Comparison of ENCODE assay signal across 12 mouse cellular contexts in genomic region chr4:40919785-40920184, GRCm38 (mm10). TPM values are rescaled to one million over a fixed set of nuclear protein-coding genes. Genes with fewer than 3 reads are reported as not detected.
A peak's percentile ranks its signal among the peaks of the same experiment; 100 is the strongest.
DNase-seq lines count a peak whose midpoint lies in the region; ATAC-seq and TF ChIP-seq lines count a peak whose summit lies in the region.
"Had no signal": no experiment of that assay in that cellular context is flagged by ENCODE, and none has a peak within 500 bp of the region (broad histone marks: within the 10 kb centered on the region; RNA-seq: fewer than 3 reads in every experiment).

Gene Spink4, plus strand, starts transcription at chr4:40920052.

- no peak within 1 kb of the TSS for H3K9ac ChIP-seq in MEL (ENCODE audit: control insufficient read depth, low read depth, low read length, poor library complexity, severe bottlenecking)
- H3K9ac ChIP-seq in liver, embryonic 14.5 days (replicated peaks) = no peak within 1 kb of the TSS
- H3K9ac ChIP-seq: forebrain, embryonic 15.5 days had no signal

- no peak within 1 kb of the TSS for H3K4me3 ChIP-seq in G1E (ENCODE audit: low read depth, low read length)
- H3K4me3 ChIP-seq in MEL (ENCODE audit: control insufficient read depth in 1 of 2, insufficient read depth in 1 of 2, low read depth in 2 of 2, low read length in 2 of 2) = no peak within 1 kb of the TSS
- H3K4me3 ChIP-seq in liver, embryonic 14.5 days (ENCODE audit: insufficient read depth in 1 of 2, low read depth in 2 of 2, low read length in 2 of 2) = no peak within 1 kb of the TSS
- H3K4me3 ChIP-seq: forebrain, embryonic 15.5 days had no signal

- H3K27me3 ChIP-seq in G1E (ENCODE audit: insufficient read depth, low read length) (peaks cover 35% of the 10 kb centered on the region), MEL (ENCODE audit: control insufficient read depth in 1 of 2, insufficient read depth in 2 of 2, low read length in 2 of 2) (no peaks in the 10 kb centered on the region)
- H3K27me3 ChIP-seq in liver, embryonic 14.5 days (ENCODE audit: control insufficient read depth, insufficient read depth, low read length) = no peaks in the 10 kb centered on the region
- H3K27me3 ChIP-seq: forebrain, embryonic 15.5 days had no signal

- TF ChIP-seq EP300 in MEL (IDR thresholded peaks at IDR 0.05; ENCODE audit: low read depth in 1 of 2, low read length in 2 of 2) = peak; percentile 68 to 77
- TF ChIP-seq EP300 in liver, embryonic 14.5 days (IDR thresholded peaks at IDR 0.05; ENCODE audit: low read depth) = peak; percentile 48; the same call in 1 of the 2 replicates

- H3K79me2 ChIP-seq in MEL (ENCODE audit: control insufficient read depth, insufficient read depth, low read length, poor library complexity) = no peaks in the 10 kb centered on the region

- 5% methylated on average over 3 of the region's 3 CpGs for WGBS in liver, embryonic 14.5 days (ENCODE audit: insufficient replicate concordance)

- TF ChIP-seq POLR2A in MEL (IDR thresholded peaks at IDR 0.05; ENCODE audit: control insufficient read depth in 1 of 2, insufficient read depth in 1 of 2, low read depth in 1 of 2, low read length in 2 of 2, poor library complexity in 1 of 2) = no peak

- TF ChIP-seq RAD21 in MEL (IDR thresholded peaks at IDR 0.05; ENCODE audit: low read depth, low read length) = no peak

- ATAC-seq in G1E (ENCODE audit: extremely low read depth, insufficient number of reproducible peaks, low FRiP score, poor library complexity, severe bottlenecking) = no peak
- peak; percentile 69 for ATAC-seq in liver, embryonic 14.5 days (ENCODE audit: insufficient read depth)
- ATAC-seq: forebrain, embryonic 15.5 days had no signal

- H3K36me3 ChIP-seq in G1E (replicated peaks) (no peaks in the 10 kb centered on the region), MEL (ENCODE audit: control insufficient read depth in 1 of 2, insufficient read depth in 2 of 2, low read length in 2 of 2) (peaks cover 0 to 2% of the 10 kb centered on the region in 2 experiments; a peak in 2 of 4 replicates)
- H3K36me3 ChIP-seq in liver, embryonic 14.5 days (replicated peaks; ENCODE audit: control insufficient read depth, insufficient read depth, low read depth) = no peaks in the 10 kb centered on the region
- H3K36me3 ChIP-seq: forebrain, embryonic 15.5 days had no signal

- peaks cover 3% of the 10 kb centered on the region; the same call in 1 of the 2 replicates for H3K9me3 ChIP-seq in G1E (replicated peaks)
- no peaks in the 10 kb centered on the region for H3K9me3 ChIP-seq in MEL (replicated peaks; ENCODE audit: insufficient read depth, low read length)
- H3K9me3 ChIP-seq in liver, embryonic 14.5 days (ENCODE audit: control insufficient read depth, low read length) = no peaks in the 10 kb centered on the region
- H3K9me3 ChIP-seq: forebrain, embryonic 15.5 days had no signal

- peak; percentile 14 for DNase-seq in G1E (ENCODE audit: low spot score)
- peak; percentile 71 for DNase-seq in MEL (ENCODE audit: low read depth, low spot score)
- peak; percentile 16 to 18 for DNase-seq in heart, postnatal 36 days
- DNase-seq in liver, embryonic 14.5 days (ENCODE audit: low read depth in 3 of 3, low spot score in 3 of 3) = no peak
- DNase-seq in c-Kit-positive CD71-positive TER-119-positive erythroid progenitor cells, embryonic 14.5 days (ENCODE audit: low spot score) = no peak
- DNase-seq in cerebellum, adult 8-10 months = no peak
- no peak for DNase-seq in right cerebral cortex, adult 18-20 months
- DNase-seq in Muller cell, postnatal 12 days (ENCODE audit: inconsistent ontology term) = no peak
- DNase-seq: cerebellum, adult 9-10 months had no signal

- TF ChIP-seq CTCF in G1E (IDR thresholded peaks at IDR 0.05; ENCODE audit: low read depth, low read length) (no peak), MEL (IDR thresholded peaks at IDR 0.05 in 2 of 3, conservative IDR thresholded peaks at IDR 0.05 in 1 of 3; ENCODE audit: control insufficient read depth in 1 of 3, insufficient read depth in 1 of 3, low read depth in 2 of 3, low read length in 3 of 3, poor library complexity in 1 of 3, severe bottlenecking in 1 of 3) (no peak)
- TF ChIP-seq CTCF in liver, embryonic 14.5 days (IDR thresholded peaks at IDR 0.05; ENCODE audit: low read depth) = no peak

- H3K27ac ChIP-seq in MEL (ENCODE audit: control insufficient read depth, low read depth, low read length) = no peak within 1 kb of the TSS
- no peak within 1 kb of the TSS for H3K27ac ChIP-seq in liver, embryonic 14.5 days
- H3K27ac ChIP-seq: forebrain, embryonic 15.5 days; macrophage had no signal

- intact Hi-C loops in heart, postnatal 36 days (cut with DNase I) = no loop called here

- no peak within 1 kb of the TSS for H3K4me2 ChIP-seq in liver, embryonic 14.5 days (ENCODE audit: low read depth)
- H3K4me2 ChIP-seq: forebrain, embryonic 15.5 days had no signal

- H3K4me1 ChIP-seq in G1E (ENCODE audit: insufficient read depth, low read depth, low read length) (peaks cover 15% of the 10 kb centered on the region), MEL (ENCODE audit: control insufficient read depth in 1 of 2, insufficient read depth in 2 of 2, low read length in 2 of 2) (peaks cover 7 to 25% of the 10 kb centered on the region in 2 experiments; a peak in 3 of 4 replicates)
- H3K4me1 ChIP-seq in liver, embryonic 14.5 days (replicated peaks; ENCODE audit: control insufficient read depth in 2 of 2, insufficient read depth in 2 of 2, low read length in 1 of 2) = peaks cover 6 to 9% of the 10 kb centered on the region in 2 experiments
- H3K4me1 ChIP-seq: forebrain, embryonic 15.5 days had no signal

TF ChIP-seq in MEL, 35 proteins besides CTCF, POLR2A, EP300 and RAD21:
- no peak for TF ChIP-seq USF1 (IDR thresholded peaks at IDR 0.05; ENCODE audit: low read depth, low read length)
- no peak for TF ChIP-seq POLR2AphosphoS5 (IDR thresholded peaks at IDR 0.05; ENCODE audit: borderline replicate concordance, low read depth, low read length)
- no peak for TF ChIP-seq NRF1 (IDR thresholded peaks at IDR 0.05; ENCODE audit: insufficient read depth, low read depth, low read length, poor library complexity, severe bottlenecking)
- no peak for TF ChIP-seq BHLHE40 (IDR thresholded peaks at IDR 0.05; ENCODE audit: borderline replicate concordance, low read depth, low read length)
- peak; percentile 88 for TF ChIP-seq RCOR1 (IDR thresholded peaks at IDR 0.05; ENCODE audit: low read depth, low read length)
- TF ChIP-seq NELFE (IDR thresholded peaks at IDR 0.05; ENCODE audit: low read depth, low read length) = no peak
- TF ChIP-seq ZMIZ1 (IDR thresholded peaks at IDR 0.05; ENCODE audit: low read depth, low read length) = no peak
- TF ChIP-seq TAL1 (IDR thresholded peaks at IDR 0.05; ENCODE audit: low read length) = peak; percentile 27; the same call in 1 of the 2 replicates
- no peak for TF ChIP-seq ZNF384 (IDR thresholded peaks at IDR 0.05; ENCODE audit: low read depth, low read length)
- peak; percentile 87 for TF ChIP-seq GATA1 (IDR thresholded peaks at IDR 0.05; ENCODE audit: low read depth, low read length)
- 0 out of 2 replicates have a peak, but pooled peaks have one; percentile 10 for TF ChIP-seq MAZ (IDR thresholded peaks at IDR 0.05; ENCODE audit: low read depth, low read length)
- peak; percentile 91 for TF ChIP-seq TCF12 (IDR thresholded peaks at IDR 0.05; ENCODE audit: low read depth, low read length)
- no peak for TF ChIP-seq CHD1 (IDR thresholded peaks at IDR 0.05; ENCODE audit: low read depth, low read length)
- TF ChIP-seq E2F4 (IDR thresholded peaks at IDR 0.05; ENCODE audit: borderline replicate concordance, low read depth, low read length) = no peak
- no peak for TF ChIP-seq TBP (IDR thresholded peaks at IDR 0.05; ENCODE audit: low read depth, low read length)
- TF ChIP-seq ETS1 (IDR thresholded peaks at IDR 0.05; ENCODE audit: low read depth, low read length) = peak; percentile 89
- TF ChIP-seq MXI1 (IDR thresholded peaks at IDR 0.05; ENCODE audit: low read depth, low read length) = 0 out of 2 replicates have a peak, but pooled peaks have one; percentile 45
- TF ChIP-seq MYC (IDR thresholded peaks at IDR 0.05; ENCODE audit: low read depth, low read length) = no peak
- peak; percentile 59; the same call in 1 of the 2 replicates for TF ChIP-seq SIN3A (IDR thresholded peaks at IDR 0.05; ENCODE audit: low read length)

RNA-seq across cellular contexts. Expression of gene Spink4, which starts in this region (rescaled TPM):
- total RNA-seq in G1E (2014; fragmentation: Nextera tagmentation) = not detected in 2 replicates
- not detected in 2 replicates for total RNA-seq in G1E (2017)
- not detected in 2 replicates for polyA plus RNA-seq in G1E (2012)
- total RNA-seq in MEL (2012; rRNA removed) = 1.4 TPM in 1 of 2 replicates, not detected in the other
- under 1 TPM in 1 of 2 experiments, not detected in 1; 0.19 TPM for polyA plus RNA-seq in MEL (2012; ENCODE audit: insufficient read depth in 1 of 2, insufficient read length in 2 of 2, low read depth in 1 of 2, low replicate concordance in 2 of 2, missing spikeins in 1 of 2)
- not detected for total RNA-seq in heart, postnatal 36 days (2021)
- 0.42 and 0.58 TPM in 2 replicates for polyA plus RNA-seq in liver, embryonic 14.5 days (2012; rRNA removed)
- 0.71 and 1.3 TPM in 2 replicates for polyA plus RNA-seq in liver, embryonic 14.5 days (2014; fragmentation: Nextera tagmentation; extraction: Ambion mirVana)
- total RNA-seq: neutrophil, adult 5-6 weeks had no signal
- polyA plus RNA-seq: forebrain, embryonic 15.5 days; macrophage had no signal

Comparison
In these comparisons a context has a peak if more than half of its experiments do, and no peak if none do; other contexts are left out.
1. Peak in DNase-seq in G1E; RNA of the gene not detected or under 1 TPM.
2. Peak in DNase-seq in heart, postnatal 36 days; RNA of the gene not detected or under 1 TPM.